Mouse (Mus musculus): ENCODE measurements around the gene Elp4. TPM values are rescaled to one million over a fixed set of nuclear protein-coding genes. Genes with fewer than 3 reads are reported as not detected.

Gene Elp4
- total RNA-seq, 1 experiment from 2014 or later: 3.8 TPM

DNA sequence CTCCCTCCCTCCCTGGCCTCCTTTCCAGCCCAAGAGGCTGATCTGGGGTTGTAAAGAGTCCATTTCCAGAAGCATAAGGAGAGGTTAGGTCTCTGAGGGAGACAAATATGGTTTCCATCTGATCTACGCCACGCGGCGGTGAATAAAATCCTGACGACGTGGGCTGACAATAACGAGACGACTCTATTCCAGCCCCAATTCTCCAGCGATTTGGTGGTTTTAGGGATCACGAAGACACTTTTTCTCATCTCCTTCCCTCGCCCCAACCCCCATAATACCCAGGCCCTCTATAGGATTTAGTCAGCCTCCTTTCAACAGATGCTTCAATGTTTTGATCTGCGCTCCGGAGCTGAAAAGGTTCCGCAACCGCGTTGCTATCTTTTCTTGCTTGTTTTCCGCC lies 216.4 kb downstream of the Elp4 start:
- no peak for ATAC-seq (replicated peaks; ENCODE audit: insufficient number of reproducible peaks, low FRiP score, low TSS enrichment, poor library complexity, severe bottlenecking)

DNA sequence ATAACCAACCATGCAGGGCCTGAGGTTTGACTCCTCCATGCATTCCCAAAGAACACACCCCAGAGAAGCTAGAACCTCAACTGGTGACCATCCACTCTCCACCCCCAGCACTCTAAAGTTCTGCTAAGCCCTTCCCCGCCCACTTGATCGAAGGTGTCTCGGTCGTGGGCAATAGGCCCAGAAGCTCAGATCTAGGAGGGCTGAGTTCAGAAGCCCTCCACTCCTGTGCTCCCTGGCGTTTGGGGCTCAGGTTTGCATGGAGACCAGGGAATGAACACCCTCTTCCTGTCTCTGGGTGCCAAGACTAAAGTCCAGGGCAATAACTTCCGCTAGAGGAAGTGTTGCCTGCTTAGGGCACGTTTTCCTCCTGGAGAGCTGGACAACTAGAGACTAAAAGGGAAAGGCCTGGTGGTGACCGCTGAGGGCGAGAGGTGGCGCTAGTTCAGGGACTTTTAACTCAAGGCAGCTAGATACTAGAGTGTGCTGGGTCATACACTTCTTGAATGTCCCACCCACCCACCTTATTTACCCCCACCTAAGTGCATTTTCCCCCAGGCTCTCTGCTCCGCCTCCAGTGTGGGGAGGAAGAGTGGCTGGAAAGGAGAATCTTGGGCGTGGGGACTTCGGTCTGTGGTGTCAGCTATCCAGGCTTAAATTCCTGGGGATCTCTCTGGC lies 216.9 kb downstream of the Elp4 start:
- no peak for ATAC-seq (replicated peaks; ENCODE audit: insufficient number of reproducible peaks, low FRiP score, low TSS enrichment, poor library complexity, severe bottlenecking)

DNA sequence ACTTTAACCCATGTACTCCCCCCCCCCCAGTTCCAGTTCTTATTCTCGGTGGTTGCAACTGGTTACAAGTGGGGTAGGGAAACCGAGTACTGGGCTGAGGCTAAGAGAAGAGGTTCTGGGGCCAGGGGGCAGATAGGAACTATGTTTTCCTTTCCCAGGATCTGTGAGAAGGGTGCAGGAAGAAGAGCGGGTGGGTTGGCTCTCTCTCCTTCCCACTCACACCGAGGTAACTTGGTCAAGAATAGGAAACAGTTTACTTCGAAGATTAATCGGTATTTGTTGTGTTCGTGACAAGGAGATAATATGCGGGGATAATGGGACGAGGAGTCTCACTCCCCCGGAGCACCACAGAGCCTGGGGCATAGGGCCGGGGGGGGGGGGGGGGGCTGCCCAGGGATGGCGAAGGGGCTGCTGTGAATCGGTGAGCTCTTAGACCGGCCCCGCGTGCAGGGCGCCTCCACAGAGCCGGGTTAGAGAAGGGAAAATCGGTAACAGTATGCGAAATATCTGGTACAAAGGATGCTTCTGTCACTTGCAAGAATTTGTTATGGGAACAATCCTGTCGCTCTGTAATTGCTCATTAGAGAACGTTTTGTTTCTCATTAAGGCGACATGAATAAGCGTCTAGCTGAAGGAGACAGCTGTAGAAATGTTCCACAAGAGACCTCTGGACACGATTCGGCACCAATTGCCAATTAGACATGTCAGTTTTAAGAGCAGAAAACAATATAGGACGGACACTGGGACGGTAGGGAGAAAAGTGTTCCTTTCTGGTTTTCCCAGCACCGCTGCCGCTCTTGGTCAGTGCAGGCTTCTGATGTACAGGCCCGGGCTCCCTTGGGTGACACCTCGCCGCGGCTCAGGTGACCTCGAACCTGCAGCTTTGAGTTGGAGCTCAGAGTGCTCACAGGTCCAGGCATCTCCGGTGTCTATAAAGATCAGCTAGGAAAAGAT lies 217.7 kb downstream of the Elp4 start:
- ATAC-seq (replicated peaks; ENCODE audit: insufficient number of reproducible peaks, low FRiP score, low TSS enrichment, poor library complexity, severe bottlenecking): no peak

DNA sequence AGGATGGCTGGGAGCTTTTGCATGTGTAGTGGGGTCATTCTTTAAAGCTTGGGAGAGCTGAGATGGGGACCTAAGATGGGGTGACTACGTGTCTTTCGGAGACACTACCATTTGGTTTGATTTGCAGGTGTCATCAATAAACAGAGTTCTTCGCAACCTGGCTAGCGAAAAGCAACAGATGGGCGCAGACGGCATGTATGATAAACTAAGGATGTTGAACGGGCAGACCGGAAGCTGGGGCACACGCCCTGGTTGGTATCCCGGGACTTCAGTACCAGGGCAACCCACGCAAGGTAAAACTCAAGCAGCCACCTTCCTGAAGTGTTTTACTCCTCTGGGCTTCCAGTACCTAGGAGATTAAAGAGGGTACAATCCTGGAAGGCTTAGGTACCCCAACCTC lies 218.7 kb downstream of the Elp4 start:
- ATAC-seq (replicated peaks; ENCODE audit: insufficient number of reproducible peaks, low FRiP score, low TSS enrichment, poor library complexity, severe bottlenecking): no peak

DNA sequence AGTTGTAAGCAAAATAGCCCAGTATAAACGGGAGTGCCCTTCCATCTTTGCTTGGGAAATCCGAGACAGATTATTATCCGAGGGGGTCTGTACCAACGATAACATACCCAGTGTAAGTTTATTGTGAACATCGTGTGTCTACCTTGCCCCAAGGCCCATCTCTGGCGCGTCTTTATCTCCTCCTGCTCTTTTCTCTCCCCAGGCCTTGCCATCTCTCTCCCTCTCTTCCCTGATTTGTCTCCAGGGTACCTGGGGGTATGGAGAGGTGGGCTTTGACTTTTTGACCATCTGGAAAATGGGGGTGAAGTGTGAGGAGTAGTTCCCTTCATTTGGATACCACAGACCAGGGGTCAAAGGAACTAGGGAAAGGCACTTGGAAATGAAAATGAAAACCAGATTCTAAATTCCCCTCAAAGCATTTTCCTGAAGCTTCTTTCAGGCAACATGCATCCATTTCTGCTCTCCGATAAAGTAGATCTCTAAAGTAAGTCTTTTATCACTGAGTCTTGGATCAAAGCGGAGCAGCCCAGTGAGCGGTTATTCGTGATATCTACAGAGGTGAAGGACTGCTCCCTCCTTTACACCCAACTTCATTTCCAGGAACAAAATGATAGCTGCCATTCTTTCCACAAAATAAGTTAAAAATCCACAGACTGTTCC lies 219.2 kb downstream of the Elp4 start:
- no peak for ATAC-seq (replicated peaks; ENCODE audit: insufficient number of reproducible peaks, low FRiP score, low TSS enrichment, poor library complexity, severe bottlenecking)

DNA sequence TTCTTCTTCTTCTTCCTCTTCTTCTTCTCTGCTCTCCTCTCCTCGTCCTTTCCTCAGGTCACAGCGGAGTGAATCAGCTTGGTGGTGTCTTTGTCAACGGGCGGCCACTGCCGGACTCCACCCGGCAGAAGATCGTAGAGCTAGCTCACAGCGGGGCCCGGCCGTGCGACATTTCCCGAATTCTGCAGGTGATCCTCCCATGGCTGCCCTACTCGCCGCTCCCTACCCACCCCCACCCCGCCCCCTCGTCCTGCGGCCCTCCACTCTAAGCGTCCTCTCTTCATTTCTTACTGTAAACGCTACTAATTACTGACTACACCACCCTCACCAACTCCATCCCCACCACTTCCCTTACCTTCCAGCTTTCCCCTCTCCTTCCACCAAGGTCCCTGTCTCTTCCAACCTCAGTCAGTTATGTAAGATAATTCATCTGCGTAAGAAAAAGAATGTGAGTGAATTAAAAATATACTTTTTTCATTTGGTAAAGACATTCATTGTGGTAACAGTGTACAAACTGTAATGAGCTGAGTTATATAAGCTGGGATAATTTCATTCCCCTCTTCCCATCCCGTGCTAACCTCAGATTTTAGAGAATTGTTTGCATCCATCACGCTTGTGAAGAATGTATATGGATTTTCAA lies 220.5 kb downstream of the Elp4 start:
- no peak for ATAC-seq (replicated peaks; ENCODE audit: insufficient number of reproducible peaks, low FRiP score, low TSS enrichment, poor library complexity, severe bottlenecking)

DNA sequence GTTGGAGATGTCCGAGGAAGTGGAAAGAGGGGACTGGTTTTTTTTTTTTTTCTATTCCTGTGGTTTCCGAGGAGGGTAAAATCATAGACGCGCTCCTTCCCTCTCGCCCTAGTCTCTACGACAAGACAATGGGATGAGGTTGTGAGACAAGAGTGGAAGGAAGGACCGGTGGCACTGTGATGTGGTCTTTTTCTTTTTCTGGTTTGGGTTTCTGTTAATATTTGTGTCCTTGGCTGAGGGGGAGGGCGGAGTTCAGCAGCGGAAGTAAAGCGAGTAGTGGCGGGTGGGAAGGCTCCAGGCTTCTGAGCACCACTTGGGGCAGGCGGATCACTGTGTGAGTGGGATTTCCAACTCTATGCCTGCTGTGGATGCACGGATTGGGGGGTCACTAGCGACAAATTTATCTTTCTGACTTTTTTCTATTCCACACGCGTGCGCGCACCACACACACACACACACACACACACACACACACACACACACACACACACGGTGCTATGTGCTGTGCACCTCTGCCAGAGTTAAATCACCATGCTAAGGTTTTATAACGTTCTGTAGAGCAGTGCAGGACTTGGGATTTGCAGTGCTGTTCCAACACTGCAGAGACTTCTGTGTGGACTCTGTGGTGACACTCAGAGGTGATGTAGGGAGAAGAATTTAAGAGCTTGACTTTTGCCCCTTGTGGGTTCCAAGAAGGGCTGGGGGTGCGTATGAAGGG lies 221.6 kb downstream of the Elp4 start:
- no peak for ATAC-seq (replicated peaks; ENCODE audit: insufficient number of reproducible peaks, low FRiP score, low TSS enrichment, poor library complexity, severe bottlenecking)

DNA sequence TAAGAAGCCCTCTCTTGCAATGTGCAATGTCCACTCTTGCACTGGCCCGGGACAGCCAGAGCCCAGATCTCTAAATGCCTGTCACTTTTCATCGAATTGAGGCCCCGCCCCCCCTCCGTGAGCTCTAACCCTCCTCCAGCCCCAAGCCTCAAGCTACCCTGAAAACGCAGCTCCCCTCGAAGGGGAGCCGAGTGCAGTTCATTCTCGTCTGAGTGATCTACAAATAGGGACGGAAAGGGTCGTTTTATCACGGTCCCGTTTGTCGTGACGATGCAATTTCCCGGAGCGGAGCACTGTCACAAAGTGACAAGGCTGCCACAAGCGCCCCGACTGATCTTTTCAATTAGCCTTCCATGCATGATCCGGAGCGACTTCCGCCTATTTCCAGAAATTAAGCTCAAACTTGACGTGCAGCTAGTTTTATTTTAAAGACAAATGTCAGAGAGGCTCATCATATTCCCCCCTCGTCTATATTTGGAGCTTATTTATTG lies 222.3 kb downstream of the Elp4 start:
- ATAC-seq (replicated peaks; ENCODE audit: insufficient number of reproducible peaks, low FRiP score, low TSS enrichment, poor library complexity, severe bottlenecking): no peak

DNA sequence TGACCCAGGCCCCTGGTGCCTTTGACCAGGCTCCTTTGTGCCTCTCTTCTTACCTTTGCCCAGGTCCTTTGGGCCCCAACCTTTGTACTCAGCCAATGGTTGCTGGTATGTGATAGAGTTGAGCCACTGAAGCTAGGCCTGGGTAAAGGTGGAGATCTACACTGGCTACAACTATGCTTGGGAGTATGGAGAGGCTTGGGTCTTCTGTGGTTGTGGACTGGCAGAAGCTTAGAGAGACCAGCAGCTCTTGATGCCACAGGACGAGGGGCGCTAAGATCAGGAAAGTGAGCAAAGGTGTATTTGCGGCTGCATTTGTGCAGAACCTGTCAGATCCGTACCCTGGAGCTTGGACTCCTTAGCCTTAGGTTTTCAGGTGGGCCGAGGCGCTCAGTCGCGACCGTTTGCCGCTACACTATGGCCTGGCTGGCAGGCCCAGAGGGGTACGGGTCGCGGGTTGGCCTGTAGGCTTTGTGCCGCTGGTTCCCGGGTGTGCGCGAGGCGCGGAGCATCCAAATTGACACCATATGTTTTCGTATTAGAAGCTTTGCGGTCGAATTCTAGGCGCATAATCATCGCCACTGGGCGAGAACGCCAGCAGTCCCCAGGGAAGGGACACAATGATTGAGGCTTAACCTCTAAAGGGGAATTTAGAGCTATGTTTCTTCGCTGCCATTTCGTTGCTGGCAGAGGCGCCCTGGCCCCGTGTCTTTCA lies 223.2 kb downstream of the Elp4 start:
- no peak for ATAC-seq (replicated peaks; ENCODE audit: insufficient number of reproducible peaks, low FRiP score, low TSS enrichment, poor library complexity, severe bottlenecking)

DNA sequence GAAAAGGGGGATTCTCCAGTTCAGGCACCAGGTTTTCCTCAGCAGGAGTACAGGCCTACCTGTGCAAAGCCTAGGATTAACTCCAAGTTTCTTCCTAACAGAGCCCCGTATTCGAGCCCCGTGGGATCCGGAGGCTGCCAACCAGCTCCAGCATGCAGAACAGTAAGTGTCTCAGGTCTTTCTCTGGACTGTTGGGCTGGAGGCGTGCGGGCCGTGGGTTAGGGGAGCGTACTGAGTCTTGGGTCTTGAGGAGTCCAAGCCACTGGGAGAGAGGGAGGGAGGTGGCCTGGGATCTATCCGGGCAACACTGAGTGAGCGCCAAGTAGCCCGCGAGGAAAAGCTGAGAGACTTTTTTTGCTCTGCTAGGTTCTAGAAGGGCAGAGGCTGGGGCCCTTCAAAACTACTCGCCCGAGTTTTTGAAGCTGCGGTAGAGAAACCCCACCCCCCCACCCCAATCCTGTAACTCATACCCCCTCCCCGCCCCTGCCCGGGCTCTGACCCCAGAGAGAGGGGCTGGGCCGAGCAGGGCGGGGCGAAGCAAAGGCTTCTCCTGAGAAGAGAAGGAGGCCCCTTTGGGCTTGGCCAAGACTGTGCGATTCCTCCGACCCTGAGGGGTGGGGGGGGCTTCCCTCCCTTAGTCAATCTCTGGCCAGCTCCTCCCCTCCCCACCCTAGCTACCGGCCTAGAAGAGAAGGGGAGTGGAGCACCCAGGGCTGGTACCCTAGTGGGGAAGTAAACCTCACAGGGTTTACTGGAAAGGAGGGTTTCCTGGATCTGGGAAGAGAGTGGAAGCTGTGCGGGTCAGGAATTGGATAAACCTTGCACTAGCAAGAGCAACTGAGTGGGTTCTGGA lies 224.0 kb downstream of the Elp4 start:
- no peak for ATAC-seq (replicated peaks; ENCODE audit: insufficient number of reproducible peaks, low FRiP score, low TSS enrichment, poor library complexity, severe bottlenecking)

DNA sequence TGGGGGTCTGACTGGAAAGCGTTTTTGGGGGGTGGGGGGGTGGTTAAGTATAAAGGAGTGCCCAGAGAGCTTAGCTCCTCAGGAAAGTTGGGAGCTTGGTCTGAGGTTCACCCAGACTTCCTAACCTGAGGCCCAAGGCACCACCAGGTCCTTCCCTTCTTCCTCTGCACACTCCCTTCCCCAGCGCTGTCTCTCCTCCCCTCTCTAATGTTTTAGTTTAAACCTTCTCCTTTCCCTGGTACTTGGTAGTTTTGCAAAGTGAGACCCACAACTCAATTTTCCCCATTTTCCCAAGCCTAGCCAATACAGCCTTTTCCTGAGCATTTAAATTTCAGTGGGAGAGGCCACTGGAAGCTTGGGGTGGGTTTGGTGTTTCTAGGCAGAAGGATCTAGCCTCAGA lies 225.0 kb downstream of the Elp4 start:
- ATAC-seq (replicated peaks; ENCODE audit: insufficient number of reproducible peaks, low FRiP score, low TSS enrichment, poor library complexity, severe bottlenecking): no peak

DNA sequence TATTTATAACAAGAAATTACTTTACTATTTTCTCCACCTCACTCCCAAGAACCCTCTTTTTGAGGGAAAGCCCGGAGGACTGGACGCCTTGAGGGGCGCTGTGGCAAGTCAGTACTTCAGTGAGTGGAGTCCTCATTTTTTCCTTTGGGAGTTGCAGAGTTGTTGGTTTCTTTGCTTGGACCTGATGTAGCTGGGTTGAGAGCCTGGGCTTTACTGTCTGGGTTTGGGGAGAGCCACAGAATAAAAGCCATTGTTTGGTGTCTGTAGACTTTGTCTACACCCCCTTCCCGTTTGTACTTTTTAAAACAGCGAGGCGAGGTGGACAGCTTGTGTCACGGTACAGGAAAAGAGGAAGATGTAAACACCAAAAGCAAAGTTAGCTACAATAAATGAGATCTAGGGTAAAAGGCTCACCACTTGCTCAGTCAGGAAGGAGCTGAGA lies 225.5 kb downstream of the Elp4 start:
- no peak for ATAC-seq (replicated peaks; ENCODE audit: insufficient number of reproducible peaks, low FRiP score, low TSS enrichment, poor library complexity, severe bottlenecking)

DNA sequence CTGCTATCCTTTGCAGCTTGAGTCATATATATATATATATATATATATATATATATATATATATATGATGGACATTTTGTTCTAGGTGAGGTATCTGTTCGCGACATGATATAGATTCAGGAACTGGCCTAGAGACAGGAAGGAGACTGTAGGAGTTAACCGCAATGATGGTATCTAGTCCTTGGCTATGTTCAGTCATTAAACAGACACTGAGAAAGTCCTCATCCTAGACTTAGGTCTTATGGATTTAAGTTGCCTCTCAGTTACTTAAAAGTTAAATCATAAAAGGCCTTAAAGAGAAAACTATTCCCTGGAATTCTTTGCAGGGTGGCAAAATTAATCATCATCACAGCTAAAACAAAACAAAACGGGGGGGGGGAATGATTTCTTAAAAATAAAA lies 226.1 kb downstream of the Elp4 start:
- no peak for ATAC-seq (replicated peaks; ENCODE audit: insufficient number of reproducible peaks, low FRiP score, low TSS enrichment, poor library complexity, severe bottlenecking)

DNA sequence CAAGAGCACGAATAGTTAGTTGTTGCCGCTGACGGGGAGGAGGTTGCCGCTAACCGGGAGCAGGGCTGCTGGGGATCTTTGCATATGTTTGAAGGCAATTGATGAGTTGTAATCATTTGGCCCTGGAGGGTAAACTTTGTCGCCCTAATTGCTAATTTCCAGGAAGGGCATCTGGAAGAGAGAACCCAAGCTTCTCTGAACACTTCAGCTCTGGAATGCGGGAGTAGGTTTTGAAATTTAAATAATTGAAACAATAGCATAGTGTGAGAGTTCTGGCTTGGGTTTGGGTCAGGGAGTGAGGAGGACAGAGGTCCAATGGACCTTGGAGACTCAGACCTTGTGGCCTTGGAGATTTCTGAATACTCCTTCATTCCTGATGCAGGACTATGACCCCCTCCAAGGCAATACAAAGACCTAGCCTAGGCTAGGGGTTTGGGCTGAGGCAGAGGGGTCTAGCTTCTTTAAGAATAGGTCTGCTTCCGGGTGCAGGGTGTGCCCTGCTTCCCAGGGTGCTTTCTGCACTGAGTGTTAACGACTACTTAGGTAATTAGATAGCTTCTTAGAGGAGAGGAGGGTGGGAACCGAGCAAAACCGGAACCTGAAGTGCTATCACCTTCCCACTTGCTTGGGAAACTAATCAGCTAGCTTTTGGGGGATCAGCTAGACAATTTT lies 226.8 kb downstream of the Elp4 start:
- ATAC-seq (replicated peaks; ENCODE audit: insufficient number of reproducible peaks, low FRiP score, low TSS enrichment, poor library complexity, severe bottlenecking): no peak

DNA sequence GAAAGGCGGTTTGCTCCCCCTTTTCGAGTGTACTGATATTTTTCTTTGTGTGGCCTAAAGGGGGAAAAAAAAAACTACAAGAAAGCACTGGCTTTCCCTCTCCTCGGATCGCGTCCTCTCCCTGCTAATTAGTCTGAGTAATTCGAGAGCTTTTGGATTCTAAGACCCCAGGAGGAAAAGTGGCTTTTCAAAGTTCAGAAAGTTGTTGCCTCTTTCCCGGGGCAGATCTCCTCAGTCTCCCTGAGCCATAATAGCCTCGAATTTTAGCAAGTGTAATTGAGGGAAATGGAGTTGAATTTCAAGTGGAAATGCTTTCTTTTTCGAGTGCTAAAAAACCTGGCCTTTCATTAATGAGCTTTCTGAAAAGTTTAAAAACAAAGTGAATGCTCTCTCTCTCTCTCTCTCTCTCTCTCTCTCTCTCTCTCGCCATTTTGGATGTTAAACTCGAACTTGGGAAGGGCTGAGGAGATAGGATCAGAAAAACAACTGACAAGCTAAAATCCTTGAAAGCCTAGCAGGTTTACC lies 227.4 kb downstream of the Elp4 start:
- no peak for ATAC-seq (replicated peaks; ENCODE audit: insufficient number of reproducible peaks, low FRiP score, low TSS enrichment, poor library complexity, severe bottlenecking)

Measured in monocyte, adult 5-6 weeks (primary cell).